Mouse (Mus musculus) hindbrain, embryonic 11.5 days (tissue): ENCODE results near the gene Rftn1. TPM values are rescaled to one million over a fixed set of nuclear protein-coding genes. Genes with fewer than 3 reads are reported as not detected.
A peak's percentile ranks its signal among the peaks of the same experiment; 100 is the strongest.

ENCODE experiments used
- ATAC-seq: fragments of 200-750 bp; cut with Nextera tagmentation; 2 replicates; pipeline ENCODE4 v1.8.0; 2017; ENCODE audit warnings: mild to moderate bottlenecking, moderate TSS enrichment, moderate library complexity; ENCODE audit not compliant: low FRiP score
- DNase-seq: peaks from one replicate; pipeline ENCODE4 v3.0.0-alpha.2; 2015; ENCODE audit warnings: low spot score
- H3K27ac ChIP-seq: fragments of 300-500 bp; sonication (generic); 2 replicates; pipeline ENCODE4 v1.5.1; 2014; ENCODE audit warnings: mild to moderate bottlenecking, low read depth, low read length
- H3K27me3 ChIP-seq: fragments of 300-500 bp; sonication (generic); 2 replicates; pipeline ENCODE4 v1.6.1; 2014; ENCODE audit warnings: mild to moderate bottlenecking, low read length, moderate library complexity, mixed read lengths; ENCODE audit not compliant: control insufficient read depth, insufficient read depth
- H3K36me3 ChIP-seq: fragments of 300-500 bp; sonication (generic); 2 replicates; pipeline ENCODE4 v1.6.1; 2014; ENCODE audit warnings: mild to moderate bottlenecking, low read length, moderate library complexity, mixed read lengths; ENCODE audit not compliant: control insufficient read depth, insufficient read depth
- H3K4me1 ChIP-seq: fragments of 300-500 bp; sonication (generic); replicated peaks from 2 replicates; pipeline ENCODE4 v1.6.1; 2014; ENCODE audit warnings: low read length, mixed read lengths; ENCODE audit not compliant: control insufficient read depth, insufficient read depth
- H3K4me2 ChIP-seq: fragments of 300-500 bp; sonication (generic); replicated peaks from 2 replicates; pipeline ENCODE4 v1.6.1; 2014; ENCODE audit warnings: mild to moderate bottlenecking, low read depth, low read length
- H3K4me3 ChIP-seq: fragments of 300-500 bp; sonication (generic); 2 replicates; pipeline ENCODE4 v1.5.1; 2014; ENCODE audit warnings: low read depth, low read length
- H3K9ac ChIP-seq: fragments of 300-500 bp; sonication (generic); 2 replicates; pipeline ENCODE4 v1.6.1; 2014; ENCODE audit warnings: low read depth, low read length
- H3K9me3 ChIP-seq: fragments of 300-500 bp; sonication (generic); 2 replicates; pipeline ENCODE4 v1.6.1; 2016; ENCODE audit warnings: low read length; ENCODE audit not compliant: control insufficient read depth
- WGBS: fragments of 180-500 bp; shearing (Covaris S2); extraction: QIAGEN DNeasy Blood & Tissue Kit; methylation state at CpG from one replicate; pipeline ENCODE4 v1.1.7; 2014; 5-methylcytosine and 5-hydroxymethylcytosine counted together
- polyA plus RNA-seq: library from polyadenylated mRNA; unstranded; fragments of >200 nt; fragmentation: Nextera tagmentation; extraction: Ambion mirVana; gene quantifications from 2 replicates; pipeline ENCODE4 v1.2.1, GENCODE M21; 2014

The Rftn1 gene
- polyA plus RNA-seq, 1 experiment from 2014 or later = 5.6 TPM

DNA sequence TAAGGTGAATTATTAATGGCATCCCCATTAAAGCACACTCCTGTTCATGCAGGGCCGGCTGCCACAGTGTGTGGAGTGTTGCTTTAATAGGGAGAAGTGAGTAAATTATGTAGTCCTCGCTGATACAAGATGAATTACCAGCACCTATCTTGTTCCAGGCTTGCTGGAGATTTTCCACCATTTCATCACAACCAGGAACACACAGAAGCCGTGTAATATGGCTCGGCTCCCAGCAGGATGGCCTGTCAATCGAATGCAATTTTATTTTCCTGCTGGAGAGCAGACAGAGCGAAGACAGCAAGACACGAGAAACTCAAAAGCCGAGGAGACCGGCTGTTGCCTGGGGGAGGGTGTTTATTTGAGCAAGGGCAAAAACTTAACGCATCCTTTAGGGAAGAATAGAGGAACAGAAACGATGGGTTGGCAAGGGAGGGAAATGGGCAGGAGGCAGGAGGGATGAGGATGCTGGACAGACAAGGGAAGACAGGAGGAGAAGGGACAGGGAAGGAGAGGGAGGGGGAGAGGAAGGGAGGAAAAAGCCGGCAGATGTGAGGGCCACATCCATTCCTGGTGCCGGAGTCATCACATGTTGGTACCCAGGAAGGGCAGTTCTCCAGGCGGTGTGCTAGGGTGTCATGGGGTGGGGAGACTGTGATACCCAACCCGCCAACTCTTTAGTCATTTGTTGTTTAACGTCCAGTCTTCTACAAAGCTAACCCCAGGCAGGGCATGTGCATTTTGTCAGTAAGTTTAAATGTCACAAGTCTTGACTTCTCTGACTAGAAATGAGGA lies 39.9 kb downstream of the Rftn1 start:
- no peak overlapping the region for H3K9ac ChIP-seq
- no peak overlapping the region for H3K4me2 ChIP-seq
- H3K9me3 ChIP-seq = no peaks in the 10 kb centered on the region
- peak overlapping the region; percentile 17; the same call in 1 of the 2 replicates for H3K27ac ChIP-seq
- H3K27me3 ChIP-seq = no peaks in the 10 kb centered on the region
- WGBS = 72% methylated on average over 16 of the region's 16 CpGs
- H3K4me3 ChIP-seq = no peak overlapping the region
- no peaks in the 10 kb centered on the region for H3K4me1 ChIP-seq
- ATAC-seq = peak; percentile 45; the same call in 1 of the 2 replicates
- DNase-seq = no peak
- H3K36me3 ChIP-seq = no peaks in the 10 kb centered on the region

DNA sequence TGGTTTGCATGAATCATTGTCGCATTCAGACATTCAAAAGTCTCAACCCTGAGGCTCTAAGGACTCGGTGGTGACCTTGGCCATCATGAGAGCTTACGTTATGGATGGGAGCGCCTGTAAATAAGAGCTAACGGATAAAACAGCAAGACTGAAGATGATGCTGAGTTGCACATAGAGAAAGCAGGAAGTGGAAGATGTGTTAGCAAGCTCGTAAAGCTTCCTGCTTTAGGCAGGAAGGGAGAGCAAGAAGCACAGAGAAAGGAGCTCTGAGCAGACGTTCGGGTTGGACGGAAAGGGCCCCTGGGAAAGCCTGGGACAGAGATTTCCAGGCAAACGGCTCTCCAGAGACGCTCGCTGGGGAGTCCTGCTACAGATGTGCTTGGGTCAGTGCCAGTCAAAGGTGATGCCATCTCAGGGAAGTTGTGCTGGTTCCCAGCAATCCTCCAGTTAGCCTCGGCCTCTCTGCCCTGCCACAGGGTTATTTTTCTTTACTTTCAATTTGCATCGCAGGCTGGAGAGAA lies 40.7 kb downstream of the Rftn1 start:
- Histone ChIP-seq H3K4me2 (no peak overlapping the region), H3K4me1 (no peaks in the 10 kb centered on the region), H3K27ac (no peak overlapping the region), H3K27me3 (no peaks in the 10 kb centered on the region), H3K36me3 (no peaks in the 10 kb centered on the region), H3K9ac (no peak overlapping the region), H3K9me3 (no peaks in the 10 kb centered on the region), H3K4me3 (no peak overlapping the region)
- WGBS = 78% methylated on average over 14 of the region's 14 CpGs
- ATAC-seq (no peak), DNase-seq (no peak)

DNA sequence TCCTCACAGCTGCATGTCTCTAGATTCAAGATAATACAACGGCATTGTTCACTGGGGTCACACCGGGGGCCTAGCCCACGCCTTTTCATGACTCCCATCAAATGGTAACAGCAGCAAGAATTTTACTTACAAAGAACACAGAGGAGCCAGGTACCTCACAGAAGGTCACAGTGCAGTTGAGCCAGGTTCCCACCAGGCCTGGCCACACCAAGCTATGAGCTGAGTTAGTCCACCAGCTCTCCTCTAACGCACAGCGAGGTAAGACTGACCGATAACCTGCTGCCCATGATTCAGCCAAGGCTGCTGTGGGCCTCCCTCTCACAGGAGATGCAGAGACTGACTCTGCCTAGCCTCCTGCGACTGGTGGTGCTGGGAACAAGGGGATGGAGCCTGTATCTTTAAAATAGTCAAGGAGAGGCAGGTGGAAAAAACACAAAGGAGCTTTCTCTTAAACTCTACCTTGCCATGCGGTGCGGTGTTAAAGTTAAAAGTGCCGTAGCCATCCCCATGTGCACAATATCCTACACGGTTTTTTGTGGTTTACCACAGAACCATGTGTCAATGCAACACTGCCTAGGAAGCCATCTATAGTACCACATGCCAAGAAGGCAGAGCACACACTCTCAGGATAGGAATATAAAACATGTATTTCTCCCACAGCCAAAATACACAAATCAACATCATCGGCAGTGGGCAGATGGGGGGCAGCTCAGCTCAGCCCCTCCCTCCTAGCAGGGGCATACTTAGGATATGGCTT lies 42.5 kb downstream of the Rftn1 start:
- no peak for ATAC-seq
- no peaks in the 10 kb centered on the region for H3K4me1 ChIP-seq
- no peak overlapping the region for H3K4me3 ChIP-seq
- H3K36me3 ChIP-seq = no peaks in the 10 kb centered on the region
- no peak overlapping the region for H3K9ac ChIP-seq
- no peak overlapping the region for H3K4me2 ChIP-seq
- WGBS = 92% methylated on average over 12 of the region's 12 CpGs
- no peak for DNase-seq
- no peak overlapping the region for H3K27ac ChIP-seq
- H3K27me3 ChIP-seq = no peaks in the 10 kb centered on the region
- no peaks in the 10 kb centered on the region for H3K9me3 ChIP-seq

DNA sequence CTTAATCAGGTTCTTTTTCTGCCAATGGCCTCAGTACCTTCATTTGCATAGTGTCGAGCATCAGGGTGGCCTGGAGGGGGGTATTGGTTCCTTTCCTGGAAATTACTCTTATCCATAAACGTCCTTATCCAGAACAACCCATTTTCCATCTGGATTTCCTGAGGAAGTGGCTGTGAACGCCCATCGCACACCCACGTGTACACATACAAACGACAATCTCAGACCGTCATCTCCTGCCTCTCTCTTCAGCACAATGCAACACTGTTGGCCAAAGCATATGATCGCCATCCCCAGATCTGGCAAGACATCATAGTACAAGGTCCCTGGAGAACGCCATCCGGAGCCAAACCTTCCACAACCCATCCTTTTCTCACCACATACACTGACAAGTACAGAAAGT lies 47.1 kb downstream of the Rftn1 start:
- H3K4me1 ChIP-seq = no peaks in the 10 kb centered on the region
- ATAC-seq (no peak), DNase-seq (no peak)
- no peak overlapping the region for H3K27ac ChIP-seq
- 90% methylated on average over 10 of the region's 10 CpGs for WGBS
- H3K4me2 ChIP-seq = no peak overlapping the region
- no peaks in the 10 kb centered on the region for H3K9me3 ChIP-seq
- H3K27me3 ChIP-seq = no peaks in the 10 kb centered on the region
- H3K36me3 ChIP-seq = no peaks in the 10 kb centered on the region
- no peak overlapping the region for H3K4me3 ChIP-seq
- no peak overlapping the region for H3K9ac ChIP-seq

DNA sequence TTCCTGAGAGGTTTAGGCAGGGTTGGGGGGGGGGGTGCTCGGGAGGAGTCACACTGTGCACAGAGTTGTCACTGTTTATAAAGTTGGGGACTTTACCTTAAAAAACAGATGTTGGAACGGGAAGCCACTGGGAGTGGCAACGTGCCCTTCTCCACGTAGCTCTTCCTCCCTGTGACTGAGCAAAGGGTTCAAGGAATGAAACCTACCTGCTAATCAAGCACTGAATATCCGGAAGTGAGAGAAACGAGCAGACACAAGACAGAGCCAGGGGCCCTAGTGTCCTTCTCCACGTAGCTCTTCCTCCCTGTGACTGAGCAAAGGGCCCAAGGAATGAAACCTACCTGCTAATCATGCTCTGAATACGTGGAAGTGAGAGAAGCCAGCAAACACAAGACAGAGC lies 47.9 kb downstream of the Rftn1 start:
- Histone ChIP-seq H3K27me3 (no peaks in the 10 kb centered on the region), H3K36me3 (no peaks in the 10 kb centered on the region), H3K9ac (no peak overlapping the region), H3K27ac (no peak overlapping the region), H3K4me1 (no peaks in the 10 kb centered on the region), H3K4me3 (no peak overlapping the region), H3K4me2 (no peak overlapping the region), H3K9me3 (no peaks in the 10 kb centered on the region)
- 75% methylated on average over 8 of the region's 8 CpGs for WGBS
- no peak for DNase-seq
- ATAC-seq = no peak

DNA sequence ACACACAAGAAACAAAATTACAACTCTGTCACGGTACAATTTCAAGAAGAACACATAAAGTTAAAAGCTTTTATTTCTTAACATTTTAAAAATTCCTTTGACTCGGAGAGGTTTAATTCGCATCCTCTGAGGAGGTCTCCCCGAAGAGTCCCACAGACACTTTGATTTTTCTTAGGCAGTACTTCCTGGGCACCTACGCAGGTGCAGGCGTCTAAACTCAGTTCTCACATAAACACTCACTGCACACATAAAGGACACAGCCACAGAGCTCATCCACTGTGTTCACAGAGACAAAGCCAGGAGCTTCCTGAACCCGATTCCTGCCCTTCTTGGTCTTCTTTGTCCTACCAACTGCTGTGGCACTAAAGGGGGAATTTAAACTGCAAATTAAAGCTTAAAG lies 48.3 kb downstream of the Rftn1 start:
- Histone ChIP-seq H3K4me2 (no peak overlapping the region), H3K4me1 (no peaks in the 10 kb centered on the region), H3K27ac (no peak overlapping the region), H3K4me3 (no peak overlapping the region), H3K9me3 (no peaks in the 10 kb centered on the region), H3K9ac (no peak overlapping the region), H3K27me3 (no peaks in the 10 kb centered on the region), H3K36me3 (no peaks in the 10 kb centered on the region)
- WGBS = 89% methylated on average over 7 of the region's 7 CpGs
- DNase-seq = no peak
- ATAC-seq = no peak

DNA sequence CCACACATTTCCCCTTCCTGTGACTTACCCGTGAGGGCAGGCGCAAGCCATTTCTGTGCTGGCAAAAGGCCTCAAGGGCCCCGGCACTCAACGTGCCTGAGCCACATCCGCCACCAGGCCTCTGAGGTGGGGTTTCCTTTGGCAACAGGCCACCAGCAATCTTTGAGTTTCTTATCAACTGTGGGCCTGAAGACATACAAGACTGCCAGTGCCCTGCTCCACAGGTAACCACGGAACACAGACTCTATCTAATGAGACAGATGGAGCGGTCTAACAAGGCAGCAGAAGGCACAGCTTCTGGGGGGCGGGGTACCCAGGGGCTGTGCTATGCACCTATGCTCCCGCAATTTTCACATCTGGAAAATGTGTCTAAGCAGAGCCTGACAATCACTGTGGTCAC lies 54.4 kb downstream of the Rftn1 start:
- Histone ChIP-seq H3K27me3 (no peaks in the 10 kb centered on the region), H3K27ac (no peak overlapping the region), H3K4me3 (no peak overlapping the region), H3K9me3 (no peaks in the 10 kb centered on the region), H3K4me2 (no peak overlapping the region), H3K9ac (no peak overlapping the region), H3K4me1 (no peaks in the 10 kb centered on the region), H3K36me3 (no peaks in the 10 kb centered on the region)
- ATAC-seq = no peak
- 89% methylated on average over 9 of the region's 9 CpGs for WGBS
- DNase-seq = no peak

DNA sequence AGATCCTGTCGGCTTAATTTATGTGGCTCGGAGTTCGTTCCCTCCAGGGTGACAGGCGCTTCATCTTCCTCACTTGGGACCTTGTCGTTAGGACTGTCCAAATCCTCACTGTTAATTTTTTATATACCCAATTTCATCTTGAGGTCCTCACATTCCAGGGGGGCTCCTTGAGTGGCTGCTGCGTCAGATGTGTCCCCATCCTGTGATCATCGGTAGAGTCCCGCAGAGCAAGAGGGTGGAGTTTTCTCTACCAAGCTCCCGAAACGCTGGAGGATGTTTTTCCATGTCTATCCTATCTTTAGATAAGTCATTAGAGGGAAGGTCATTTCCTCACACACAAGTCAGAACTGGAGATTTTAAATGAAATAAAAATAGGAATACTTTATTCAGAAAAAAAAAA lies 55.0 kb downstream of the Rftn1 start:
- no peaks in the 10 kb centered on the region for H3K4me1 ChIP-seq
- no peak for DNase-seq
- no peak overlapping the region for H3K4me2 ChIP-seq
- H3K27me3 ChIP-seq = no peaks in the 10 kb centered on the region
- no peaks in the 10 kb centered on the region for H3K9me3 ChIP-seq
- no peak overlapping the region for H3K9ac ChIP-seq
- 89% methylated on average over 10 of the region's 10 CpGs for WGBS
- H3K4me3 ChIP-seq = no peak overlapping the region
- no peak for ATAC-seq
- H3K36me3 ChIP-seq = no peaks in the 10 kb centered on the region
- no peak overlapping the region for H3K27ac ChIP-seq
